Mouse (Mus musculus) gastrocnemius, postnatal 25 days (tissue): Measurements from ENCODE around the gene Lcor. TPM values are rescaled to one million over a fixed set of nuclear protein-coding genes. Genes with fewer than 3 reads are reported as not detected.

Source experiments
- DNase-seq: peaks from one replicate; pipeline ENCODE4 v3.0.0; 2022
- total RNA-seq, 2 experiments: library from RNA; stranded (reverse); gene quantifications; 1 replicate in 1 of 2; 2 replicates in 1 of 2; pipeline ENCODE4 v1.2.3; 2021

The Lcor gene
- total RNA-seq, 2 experiments from 2014 or later: 11.9 to 13.4 TPM

GRCm38 (mm10) chr19:41476530-41477249 lies 5.7 kb upstream of the Lcor start:
- no peak for DNase-seq

DNA sequence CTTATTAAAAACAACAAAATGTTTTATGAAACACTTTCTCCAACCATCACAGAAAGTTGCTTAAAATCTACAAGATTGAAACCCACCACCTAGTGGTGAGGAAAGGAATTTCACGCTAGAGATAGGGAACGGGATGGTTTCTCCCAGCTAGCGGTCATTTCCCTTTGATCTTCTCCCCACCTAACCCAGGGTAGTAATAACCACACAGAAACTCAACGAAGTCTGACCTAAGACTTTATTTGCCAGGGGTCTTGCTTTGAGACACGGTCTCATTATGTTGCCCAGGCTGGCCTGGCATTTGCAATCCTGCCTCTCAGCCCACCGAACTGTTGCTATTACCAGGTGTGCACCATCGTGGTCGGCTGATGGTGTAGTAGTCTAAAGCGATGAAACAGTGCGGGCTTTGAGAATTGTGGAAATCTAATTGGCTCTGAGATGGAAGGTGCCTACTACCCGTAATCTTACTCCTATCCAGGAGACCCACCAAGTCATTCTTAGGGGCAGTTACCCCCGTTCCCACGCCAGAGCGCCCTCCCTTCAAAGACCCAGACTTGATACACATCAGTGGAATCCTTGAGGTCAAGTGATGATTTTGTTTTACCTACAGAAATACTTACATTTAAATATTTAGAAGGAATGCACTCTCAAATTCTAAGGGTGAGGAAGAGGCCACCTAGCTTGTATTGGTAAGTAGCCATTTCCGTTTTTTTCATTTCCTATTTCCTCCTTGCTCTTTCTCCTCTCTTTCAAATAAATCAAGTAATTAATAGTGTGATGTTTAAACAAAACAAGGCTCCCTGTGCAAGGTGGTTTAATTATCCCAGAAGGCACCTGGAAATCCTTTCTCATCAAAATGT lies 1.2 kb upstream of the Lcor start:
- peak; percentile 11 for DNase-seq

GRCm38 (mm10) chr19:41481887-41482189 lies 599 bp upstream of the Lcor start:
- no peak for DNase-seq

- DNase-seq: no peak
Measured at GRCm38 (mm10) chr19:41482909-41483444, 540 bp downstream of the Lcor start.

DNA sequence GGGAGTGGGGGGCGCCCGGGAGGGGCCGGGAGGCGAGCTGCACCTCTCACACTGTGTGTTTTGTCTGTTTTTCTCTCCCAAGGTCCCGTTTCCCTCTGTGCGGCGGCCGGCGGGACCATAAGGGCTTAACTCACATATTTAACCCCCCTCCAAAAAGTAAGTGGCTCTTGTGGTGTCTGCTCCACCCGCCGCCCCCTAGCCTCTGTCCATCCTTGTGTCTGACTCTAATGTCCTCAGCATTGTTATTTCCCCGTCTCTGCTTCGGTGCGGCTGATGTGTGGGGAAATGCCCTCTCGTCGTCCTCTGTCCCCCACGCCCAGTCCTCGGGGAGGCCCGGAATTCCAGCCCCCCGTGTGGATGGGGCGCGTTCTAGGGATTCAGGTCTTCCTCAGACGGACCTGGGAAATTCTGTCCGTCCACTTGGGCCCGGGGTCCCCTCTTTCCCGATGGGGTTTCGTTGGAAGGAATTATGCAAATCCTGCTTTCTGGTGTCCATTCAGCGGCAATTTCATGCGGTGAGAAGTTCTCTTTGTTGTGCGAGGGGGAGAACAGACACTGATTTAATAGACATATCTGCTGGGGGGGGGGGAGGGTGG lies 1.1 kb downstream of the Lcor start:
- peak; percentile 6 for DNase-seq

- no peak for DNase-seq
Measured at GRCm38 (mm10) chr19:41484361-41484760, 1.9 kb downstream of the Lcor start.

GRCm38 (mm10) chr19:41495382-41496032 lies 13.1 kb downstream of the Lcor start:
- no peak for DNase-seq

DNA sequence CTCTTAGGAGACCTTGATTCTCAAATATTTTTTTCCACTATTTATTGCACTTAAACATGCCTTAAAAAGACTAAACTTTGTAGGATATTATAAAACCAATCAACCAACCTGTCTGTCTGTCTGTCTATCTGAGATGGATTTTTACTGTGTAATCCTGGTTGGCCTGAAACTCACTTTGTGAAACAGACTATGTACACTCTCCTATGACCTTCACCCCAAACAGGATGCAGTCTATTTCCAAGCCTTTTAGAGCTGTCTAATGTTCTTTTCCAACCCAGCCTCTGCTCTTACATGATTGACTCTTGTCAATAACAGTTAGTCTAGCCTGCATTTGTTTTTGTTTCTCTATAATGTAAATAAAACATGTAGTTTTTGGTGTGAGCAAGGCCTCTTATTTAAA lies 13.6 kb downstream of the Lcor start:
- DNase-seq: no peak

- DNase-seq: no peak
Measured at GRCm38 (mm10) chr19:41507872-41508271, 25.4 kb downstream of the Lcor start.

- DNase-seq: peak; percentile 47
Measured at GRCm38 (mm10) chr19:41514836-41515235, 32.4 kb downstream of the Lcor start.

GRCm38 (mm10) chr19:41515549-41515948 lies 33.1 kb downstream of the Lcor start:
- no peak for DNase-seq

DNA sequence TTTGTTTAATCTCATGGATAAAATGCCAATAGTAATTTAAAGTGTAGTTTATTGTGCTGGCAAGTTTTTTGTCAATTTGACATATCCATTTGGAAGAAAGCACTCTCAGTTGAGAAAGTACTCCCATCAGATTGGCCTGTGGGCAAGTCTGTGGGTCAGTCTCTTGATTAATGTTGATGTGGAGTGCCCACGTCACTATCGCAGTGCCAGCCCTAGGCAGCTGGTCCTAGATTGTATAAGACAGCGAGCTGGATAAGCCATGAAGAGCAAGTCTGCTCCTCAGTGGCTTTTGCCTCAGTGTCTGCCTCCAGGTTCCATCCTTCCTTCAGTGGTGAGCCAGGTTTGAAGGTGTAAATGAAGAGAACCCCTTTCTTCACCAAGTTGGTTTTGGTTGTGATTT lies 34.6 kb downstream of the Lcor start:
- DNase-seq: no peak

GRCm38 (mm10) chr19:41519121-41519520 lies 36.7 kb downstream of the Lcor start:
- no peak for DNase-seq

DNA sequence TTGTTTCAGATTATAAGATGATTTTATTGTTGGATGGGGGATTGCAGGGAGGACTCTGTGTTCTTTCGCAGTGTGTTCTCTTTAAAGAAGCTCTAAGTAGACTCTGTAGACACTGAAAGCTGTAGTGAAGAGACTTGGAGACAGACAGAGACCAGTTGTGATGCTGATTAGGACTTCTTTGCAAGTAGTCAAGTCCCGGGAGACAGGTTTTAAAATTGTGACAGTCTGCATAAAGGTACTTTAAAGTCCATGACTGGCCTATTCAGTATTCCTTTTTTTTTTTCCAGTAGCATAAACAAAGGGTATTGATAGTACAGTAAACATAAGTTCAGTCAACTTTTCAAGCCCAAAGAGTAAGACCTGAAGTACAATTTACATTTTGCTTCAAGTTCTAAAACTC lies 39.8 kb downstream of the Lcor start:
- DNase-seq: no peak

- no peak for DNase-seq
Measured at GRCm38 (mm10) chr19:41523798-41524563, 41.5 kb downstream of the Lcor start.

GRCm38 (mm10) chr19:41529169-41529568 lies 46.7 kb downstream of the Lcor start:
- no peak for DNase-seq

DNA sequence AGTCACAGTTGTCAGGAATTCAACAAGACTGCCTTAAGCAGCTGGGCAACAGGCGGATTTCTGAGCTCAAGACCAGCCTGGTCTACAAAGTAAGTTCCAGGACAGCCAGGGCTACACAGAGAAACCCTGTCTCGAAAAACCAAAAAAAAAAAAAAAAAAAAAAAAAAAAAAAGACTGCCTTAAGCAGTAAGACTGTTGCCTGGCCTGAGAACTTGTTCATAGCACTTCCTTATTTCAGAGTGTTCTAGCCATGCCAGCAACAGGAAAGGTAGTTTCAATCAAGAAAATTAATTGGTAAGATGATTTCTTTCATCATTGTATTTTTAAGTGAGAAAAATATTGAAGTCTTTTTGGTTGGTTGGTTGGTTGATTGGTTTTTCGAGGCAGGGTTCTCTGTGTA lies 51.6 kb downstream of the Lcor start:
- no peak for DNase-seq

DNA sequence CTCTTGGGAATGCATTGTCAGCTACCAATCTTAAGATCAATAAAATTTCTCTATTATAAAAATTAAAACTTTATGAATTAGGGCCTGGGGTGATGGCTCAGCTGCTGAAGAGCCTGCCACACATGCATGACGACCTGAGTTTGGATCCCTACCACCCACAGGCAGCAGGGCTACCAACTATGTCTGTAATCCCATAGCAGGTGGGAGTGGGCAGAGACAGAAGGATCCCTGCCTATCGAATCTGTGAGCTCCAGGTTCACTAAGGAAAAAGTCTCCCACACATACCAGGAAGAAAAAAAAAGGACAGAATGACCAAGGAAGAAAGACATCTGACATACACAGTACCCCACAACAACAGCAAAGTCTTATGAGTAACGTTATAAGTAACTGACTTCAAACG lies 74.5 kb downstream of the Lcor start:
- no peak for DNase-seq

- DNase-seq: no peak
Measured at GRCm38 (mm10) chr19:41557491-41557890, 75.1 kb downstream of the Lcor start.

GRCm38 (mm10) chr19:41558891-41559486 lies 76.6 kb downstream of the Lcor start:
- DNase-seq: no peak

DNA sequence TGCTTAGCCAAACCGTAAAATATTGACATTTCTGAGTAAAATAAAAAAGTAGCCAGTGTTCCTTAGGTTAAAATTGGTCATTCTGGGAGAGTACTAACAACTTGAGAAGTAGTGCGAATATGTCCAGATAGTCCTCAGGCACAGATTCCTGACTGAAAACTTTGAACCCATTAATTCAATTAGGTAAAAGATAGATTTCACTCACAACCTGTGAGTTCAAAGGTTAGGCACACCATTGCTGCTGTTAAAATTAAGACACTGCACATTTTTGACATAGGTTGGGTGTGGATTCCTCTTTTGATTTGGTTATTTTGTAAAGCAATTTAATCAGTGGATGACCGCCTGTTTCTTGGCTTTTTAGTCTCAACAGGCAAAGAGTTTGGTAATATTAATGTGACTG lies 78.4 kb downstream of the Lcor start:
- DNase-seq: no peak
